Mouse (Mus musculus) cerebellum, adult 11-12 months (tissue): ENCODE results near the gene A630023A22Rik.

ENCODE experiments used
- DNase-seq: peaks from one replicate; pipeline ENCODE4 v3.0.0; 2022

The A630023A22Rik gene

GRCm38 (mm10) chr14:34085731-34086130 lies 16.8 kb downstream of the A630023A22Rik start, which contains the start of gene Anxa8:
TSS of gene Anxa8 (plus strand) at chr14:34085981.
- no peak for DNase-seq

GRCm38 (mm10) chr14:34080321-34080997 lies 22.1 kb downstream of the A630023A22Rik start:
- DNase-seq = peak; percentile 27

GRCm38 (mm10) chr14:34078293-34078692 lies 24.3 kb downstream of the A630023A22Rik start:
- DNase-seq = no peak

GRCm38 (mm10) chr14:34077222-34077621 lies 25.3 kb downstream of the A630023A22Rik start:
- DNase-seq = no peak

GRCm38 (mm10) chr14:34075346-34075745 lies 27.2 kb downstream of the A630023A22Rik start:
- no peak for DNase-seq

GRCm38 (mm10) chr14:34071665-34072064 lies 30.9 kb downstream of the A630023A22Rik start:
- no peak for DNase-seq

GRCm38 (mm10) chr14:34052516-34052915 lies 50.0 kb downstream of the A630023A22Rik start, which contains the start of gene Antxrl:
TSS of gene Antxrl (plus strand) at chr14:34052707.
- no peak for DNase-seq

GRCm38 (mm10) chr14:34050101-34050779 lies 52.3 kb downstream of the A630023A22Rik start:
- DNase-seq = no peak

GRCm38 (mm10) chr14:34043341-34043740 lies 59.2 kb downstream of the A630023A22Rik start:
- no peak for DNase-seq

GRCm38 (mm10) chr14:34041241-34041640 lies 61.3 kb downstream of the A630023A22Rik start:
- no peak for DNase-seq

- no peak for DNase-seq
Measured at GRCm38 (mm10) chr14:34033841-34034610, 68.5 kb downstream of the A630023A22Rik start.

GRCm38 (mm10) chr14:34026710-34027109 lies 75.8 kb downstream of the A630023A22Rik start:
- DNase-seq = no peak

- DNase-seq = no peak
Measured at GRCm38 (mm10) chr14:34016938-34017337, 85.6 kb downstream of the A630023A22Rik start.

GRCm38 (mm10) chr14:34016381-34016780 lies 86.2 kb downstream of the A630023A22Rik start, which contains the start of gene Gm5460:
TSS of gene Gm5460 (plus strand) at chr14:34016758.
- DNase-seq = no peak

GRCm38 (mm10) chr14:34015063-34015462 lies 87.5 kb downstream of the A630023A22Rik start, which contains the start of gene Gm30083:
TSS of gene Gm30083 (minus strand) at chr14:34015182.
- no peak for DNase-seq

- no peak for DNase-seq
Measured at GRCm38 (mm10) chr14:34002358-34002757, 100.2 kb downstream of the A630023A22Rik start.

- no peak for DNase-seq
Measured at GRCm38 (mm10) chr14:34001445-34001844, 101.1 kb downstream of the A630023A22Rik start.
